8 mouse cellular contexts compared by ENCODE assay signal in the genomic region with DNA sequence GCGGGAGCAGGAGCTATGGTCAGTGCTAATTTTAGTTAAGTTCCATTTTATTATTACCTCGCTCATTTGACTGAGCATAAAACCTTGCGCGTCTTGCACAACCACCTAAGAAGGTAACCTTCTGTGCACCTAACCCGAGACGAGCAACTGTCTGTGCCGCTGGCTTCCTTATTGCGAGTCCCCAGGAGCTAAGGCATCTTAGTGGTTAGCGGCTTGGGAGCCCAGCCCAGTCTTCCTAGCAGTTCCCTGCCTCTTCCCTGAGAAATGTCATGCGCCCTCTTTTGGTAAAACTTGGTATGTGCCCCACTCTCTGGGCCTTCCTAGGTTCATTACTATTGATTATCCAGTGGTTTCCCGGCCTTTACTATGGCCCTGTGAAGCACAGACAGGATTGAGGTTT. TPM values are rescaled to one million over a fixed set of nuclear protein-coding genes. Genes with fewer than 3 reads are reported as not detected.
DNase-seq lines count a peak whose midpoint lies in the region; ATAC-seq and TF ChIP-seq lines count a peak whose summit lies in the region.

No protein-coding gene starts in this region.

- no peaks in the 10 kb centered on the region for H3K79me2 ChIP-seq in C2C12 (ENCODE audit: control insufficient read depth, insufficient read depth)

- peak overlapping the region; percentile 83 for H3K4me2 ChIP-seq in kidney, embryonic 14.5 days (replicated peaks; ENCODE audit: low read depth, low read length)
- H3K4me2 ChIP-seq in limb, embryonic 15.5 days = peak overlapping the region; percentile 82
- H3K4me2 ChIP-seq in midbrain, postnatal 0 days (ENCODE audit: low read depth, low read length, poor library complexity, severe bottlenecking) = peak overlapping the region; percentile 83

- H3K4me1 ChIP-seq in heart, embryonic 10.5 days = peaks cover 25% of the 10 kb centered on the region
- H3K4me1 ChIP-seq in kidney, embryonic 14.5 days (ENCODE audit: control insufficient read depth, insufficient read depth, low read length) = peaks cover 10% of the 10 kb centered on the region; the same call in 1 of the 2 replicates
- H3K4me1 ChIP-seq in limb, embryonic 15.5 days = peaks cover 26% of the 10 kb centered on the region
- peaks cover 5% of the 10 kb centered on the region; the same call in 1 of the 2 replicates for H3K4me1 ChIP-seq in midbrain, postnatal 0 days (ENCODE audit: insufficient read depth, low read length)

- H3K79me3 ChIP-seq in C2C12 (ENCODE audit: low read depth) = no peaks in the 10 kb centered on the region

- H3K9ac ChIP-seq in kidney, embryonic 14.5 days (ENCODE audit: low read depth, low read length) = peak overlapping the region; percentile 32; the same call in 1 of the 2 replicates
- H3K9ac ChIP-seq in limb, embryonic 15.5 days = no peak overlapping the region
- no peak overlapping the region for H3K9ac ChIP-seq in midbrain, postnatal 0 days (replicated peaks; ENCODE audit: low read length, poor library complexity, severe bottlenecking)

- peak; percentile 56 for TF ChIP-seq CTCF in C2C12 (IDR thresholded peaks at IDR 0.05; ENCODE audit: control insufficient read depth, insufficient read depth, insufficient read length)
- TF ChIP-seq CTCF in midbrain, postnatal 0 days (IDR thresholded peaks at IDR 0.05) = peak; percentile 86

- peak overlapping the region; percentile 89; the same call in 1 of the 2 replicates for H3K27ac ChIP-seq in heart, embryonic 10.5 days
- H3K27ac ChIP-seq in kidney, embryonic 14.5 days (ENCODE audit: low read depth, low read length) = no peak overlapping the region
- H3K27ac ChIP-seq in limb, embryonic 15.5 days = peak overlapping the region; percentile 67; the same call in 1 of the 2 replicates
- H3K27ac ChIP-seq in midbrain, postnatal 0 days (ENCODE audit: low read depth, low read length) = 0 out of 2 replicates have a peak overlapping the region, but pooled peaks have one; percentile 13

- no peak overlapping the region for H3ac ChIP-seq in C2C12 (ENCODE audit: control insufficient read depth, insufficient read length, low read depth)

- ATAC-seq in erythroblast, adult 5-6 weeks (replicated peaks; ENCODE audit: low FRiP score, poor library complexity, severe bottlenecking) = peak; percentile 71
- no peak for ATAC-seq in kidney, embryonic 14.5 days (ENCODE audit: low FRiP score, low TSS enrichment)
- ATAC-seq in limb, embryonic 15.5 days (ENCODE audit: insufficient number of reproducible peaks, low FRiP score, low TSS enrichment, low read depth) = no peak
- ATAC-seq in midbrain, postnatal 0 days (ENCODE audit: low FRiP score) = no peak

- no peaks in the 10 kb centered on the region for H3K9me3 ChIP-seq in heart, embryonic 10.5 days
- no peaks in the 10 kb centered on the region for H3K9me3 ChIP-seq in kidney, embryonic 14.5 days (ENCODE audit: control insufficient read depth, low read length)
- H3K9me3 ChIP-seq in limb, embryonic 15.5 days = no peaks in the 10 kb centered on the region
- no peaks in the 10 kb centered on the region for H3K9me3 ChIP-seq in midbrain, postnatal 0 days (ENCODE audit: low read length)

- WGBS in heart, embryonic 10.5 days = under 1% methylated on average over 11 of the region's 11 CpGs
- under 1% methylated on average over 11 of the region's 11 CpGs for WGBS in kidney, embryonic 14.5 days
- WGBS in limb, embryonic 15.5 days = 1% methylated on average over 11 of the region's 11 CpGs
- WGBS in midbrain, postnatal 0 days = under 1% methylated on average over 11 of the region's 11 CpGs

- H3K4me3 ChIP-seq in C2C12 (ENCODE audit: insufficient read depth, poor library complexity, severe bottlenecking) = peak overlapping the region; percentile 23
- peak overlapping the region; percentile 81 for H3K4me3 ChIP-seq in heart, embryonic 10.5 days
- peak overlapping the region; percentile 65 for H3K4me3 ChIP-seq in kidney, embryonic 14.5 days (ENCODE audit: low read length)
- H3K4me3 ChIP-seq in limb, embryonic 15.5 days = peak overlapping the region; percentile 82
- H3K4me3 ChIP-seq in midbrain, postnatal 0 days (ENCODE audit: low read depth, low read length) = peak overlapping the region; percentile 71

- no peaks in the 10 kb centered on the region for H3K27me3 ChIP-seq in C2C12 (ENCODE audit: control insufficient read depth, insufficient read depth, insufficient read length)
- peaks cover 33% of the 10 kb centered on the region for H3K27me3 ChIP-seq in heart, embryonic 10.5 days (ENCODE audit: insufficient read depth, poor library complexity, severe bottlenecking)
- H3K27me3 ChIP-seq in kidney, embryonic 14.5 days (ENCODE audit: control insufficient read depth, insufficient read depth, low read length) = no peaks in the 10 kb centered on the region
- H3K27me3 ChIP-seq in limb, embryonic 15.5 days = no peaks in the 10 kb centered on the region
- H3K27me3 ChIP-seq in midbrain, postnatal 0 days (ENCODE audit: insufficient read depth, low read length) = no peaks in the 10 kb centered on the region

- peak; percentile 96 for DNase-seq in brain, adult 2 months (ENCODE audit: low read depth, low spot score)
- peak; percentile 89 for DNase-seq in heart, embryonic 10.5 days (ENCODE audit: low spot score)
- peak; percentile 91 for DNase-seq in midbrain, postnatal 0 days (ENCODE audit: low spot score)
- peak; percentile 50 to 72 for DNase-seq in spleen, postnatal 14 days (ENCODE audit: low spot score in 2 of 2)

- H3K36me3 ChIP-seq in C2C12 (ENCODE audit: control insufficient read depth, insufficient read depth) = peaks cover 18% of the 10 kb centered on the region
- H3K36me3 ChIP-seq in heart, embryonic 10.5 days = peaks cover 37% of the 10 kb centered on the region
- peaks cover 6% of the 10 kb centered on the region; the same call in 1 of the 2 replicates for H3K36me3 ChIP-seq in kidney, embryonic 14.5 days (ENCODE audit: control insufficient read depth, insufficient read depth, low read length)
- H3K36me3 ChIP-seq in limb, embryonic 15.5 days = peaks cover 19% of the 10 kb centered on the region
- H3K36me3 ChIP-seq in midbrain, postnatal 0 days (ENCODE audit: insufficient read depth, low read length) = peaks cover 18% of the 10 kb centered on the region

TF ChIP-seq in C2C12, 6 proteins besides CTCF, POLR2A, EP300 and RAD21:
- TF ChIP-seq FOSL1 (IDR thresholded peaks at IDR 0.05; ENCODE audit: insufficient read depth, low read length, poor library complexity, severe bottlenecking) (no peak), MAX (IDR thresholded peaks at IDR 0.05) (peak; percentile 60)

RNA-seq across cellular contexts. Expression of a gene that starts 0.9 kb away (rescaled TPM):
- 1.8 TPM for polyA plus RNA-seq in C2C12 (2012; fragmentation: generic; extraction: Trizol)
- total RNA-seq in erythroblast, adult 5-6 weeks (2015; ENCODE audit: low replicate concordance) = 1.3 and 7.9 TPM in 2 replicates
- total RNA-seq in erythroblast, adult 5-6 weeks (2017; ENCODE audit: low replicate concordance) = 0.60 and 5.6 TPM in 2 replicates
- polyA plus RNA-seq in heart, embryonic 10.5 days (2016; fragmentation: Nextera tagmentation; extraction: Ambion mirVana) = 27.4 and 41.1 TPM in 2 replicates
- polyA plus RNA-seq in kidney, embryonic 14.5 days (2014; fragmentation: Nextera tagmentation; extraction: Ambion mirVana) = 30.0 and 46.5 TPM in 2 replicates
- polyA plus RNA-seq in limb, embryonic 15.5 days (2015; fragmentation: Nextera tagmentation; extraction: Ambion mirVana) = 33.4 and 42.9 TPM in 2 replicates
- total RNA-seq in midbrain, postnatal 0 days (2014; rRNA removed) = 14.1 and 18.1 TPM in 2 replicates
- 30.8 and 32.7 TPM in 2 replicates for polyA plus RNA-seq in midbrain, postnatal 0 days (2015; fragmentation: Nextera tagmentation; extraction: Ambion mirVana)

RNA-seq across cellular contexts. Expression of a gene that starts 32.4 kb away (rescaled TPM):
- polyA plus RNA-seq in C2C12 (2012; fragmentation: generic; extraction: Trizol) = 14.0 TPM
- total RNA-seq in erythroblast, adult 5-6 weeks (2015; ENCODE audit: low replicate concordance) = 22.1 and 25.9 TPM in 2 replicates
- total RNA-seq in erythroblast, adult 5-6 weeks (2017; ENCODE audit: low replicate concordance) = 32.0 and 47.1 TPM in 2 replicates
- polyA plus RNA-seq in heart, embryonic 10.5 days (2016; fragmentation: Nextera tagmentation; extraction: Ambion mirVana) = 15.1 and 18.8 TPM in 2 replicates
- polyA plus RNA-seq in kidney, embryonic 14.5 days (2014; fragmentation: Nextera tagmentation; extraction: Ambion mirVana) = 14.7 and 18.3 TPM in 2 replicates
- polyA plus RNA-seq in limb, embryonic 15.5 days (2015; fragmentation: Nextera tagmentation; extraction: Ambion mirVana) = 21.4 and 25.1 TPM in 2 replicates
- 221 and 243 TPM in 2 replicates for total RNA-seq in midbrain, postnatal 0 days (2014; rRNA removed)
- polyA plus RNA-seq in midbrain, postnatal 0 days (2015; fragmentation: Nextera tagmentation; extraction: Ambion mirVana) = 158 and 161 TPM in 2 replicates

RNA-seq across cellular contexts. Expression of a gene that starts 34.5 kb away (rescaled TPM):
- polyA plus RNA-seq in C2C12 (2012; fragmentation: generic; extraction: Trizol) = 51.1 TPM
- total RNA-seq in erythroblast, adult 5-6 weeks (2015; ENCODE audit: low replicate concordance) = not detected in 2 replicates
- not detected in 2 replicates for total RNA-seq in erythroblast, adult 5-6 weeks (2017; ENCODE audit: low replicate concordance)
- 11.5 and 13.8 TPM in 2 replicates for polyA plus RNA-seq in heart, embryonic 10.5 days (2016; fragmentation: Nextera tagmentation; extraction: Ambion mirVana)
- 13.9 and 20.9 TPM in 2 replicates for polyA plus RNA-seq in kidney, embryonic 14.5 days (2014; fragmentation: Nextera tagmentation; extraction: Ambion mirVana)
- polyA plus RNA-seq in limb, embryonic 15.5 days (2015; fragmentation: Nextera tagmentation; extraction: Ambion mirVana) = 8.9 and 9.5 TPM in 2 replicates
- total RNA-seq in midbrain, postnatal 0 days (2014; rRNA removed) = 33.2 and 38.3 TPM in 2 replicates
- polyA plus RNA-seq in midbrain, postnatal 0 days (2015; fragmentation: Nextera tagmentation; extraction: Ambion mirVana) = 11.2 and 12.3 TPM in 2 replicates

RNA-seq across cellular contexts. Expression of a gene that starts 51.3 kb away (rescaled TPM):
- 31.8 TPM for polyA plus RNA-seq in C2C12 (2012; fragmentation: generic; extraction: Trizol)
- 21.9 and 30.7 TPM in 2 replicates for total RNA-seq in erythroblast, adult 5-6 weeks (2015; ENCODE audit: low replicate concordance)
- 41.1 and 45.2 TPM in 2 replicates for total RNA-seq in erythroblast, adult 5-6 weeks (2017; ENCODE audit: low replicate concordance)
- polyA plus RNA-seq in heart, embryonic 10.5 days (2016; fragmentation: Nextera tagmentation; extraction: Ambion mirVana) = 8.5 and 12.5 TPM in 2 replicates
- 12.0 and 14.6 TPM in 2 replicates for polyA plus RNA-seq in kidney, embryonic 14.5 days (2014; fragmentation: Nextera tagmentation; extraction: Ambion mirVana)
- 9.7 and 9.9 TPM in 2 replicates for polyA plus RNA-seq in limb, embryonic 15.5 days (2015; fragmentation: Nextera tagmentation; extraction: Ambion mirVana)
- total RNA-seq in midbrain, postnatal 0 days (2014; rRNA removed) = 179 and 217 TPM in 2 replicates
- 18.2 and 20.4 TPM in 2 replicates for polyA plus RNA-seq in midbrain, postnatal 0 days (2015; fragmentation: Nextera tagmentation; extraction: Ambion mirVana)

Comparison
In these comparisons a context has a peak if more than half of its experiments do, and no peak if none do; other contexts are left out.
1. H3K4me3 ChIP-seq: peak in every context shown above with its lines; median percentile 82 in limb, embryonic 15.5 days; 81 in heart, embryonic 10.5 days; 71 in midbrain, postnatal 0 days; 65 in kidney, embryonic 14.5 days; 23 in C2C12.
2. RNA of a gene that starts 0.9 kb away (polyA plus RNA-seq): 30.0 to 46.5 TPM in kidney, embryonic 14.5 days, 33.4 to 42.9 TPM in limb, embryonic 15.5 days, 30.8 to 32.7 TPM in midbrain, postnatal 0 days and 27.4 to 41.1 TPM in heart, embryonic 10.5 days; 1.8 TPM in C2C12 (single experiment); every median in the first group is over 10 times any median in the second.
3. Peak in every context shown above with its lines, with median percentiles within 50 percentile points of each other: DNase-seq and H3K4me2 ChIP-seq.